Mouse (Mus musculus) intestine, embryonic 14.5 days (tissue): ENCODE results near the gene Fam83e. TPM values are rescaled to one million over a fixed set of nuclear protein-coding genes. Genes with fewer than 3 reads are reported as not detected.

Experiments
- ATAC-seq: fragments of 200-750 bp; cut with Nextera tagmentation; replicated peaks from 2 replicates; pipeline ENCODE4 v1.8.0; 2017; ENCODE audit warnings: low read depth, moderate number of reproducible peaks, moderate TSS enrichment, moderate library complexity; ENCODE audit not compliant: low FRiP score, low TSS enrichment
- DNase-seq: peaks from one replicate; pipeline ENCODE4 v3.0.0-alpha.2; 2018; ENCODE audit warnings: low spot score
- H3K27ac ChIP-seq: fragments of 300-500 bp; sonication (generic); 2 replicates; pipeline ENCODE4 v1.5.1; 2014; ENCODE audit warnings: low read depth, mild to moderate bottlenecking, control low read depth
- H3K27me3 ChIP-seq: fragments of 300-500 bp; sonication (generic); replicated peaks from 2 replicates; pipeline ENCODE4 v1.6.1; 2014; ENCODE audit warnings: low read length, control low read depth; ENCODE audit not compliant: control insufficient read depth, insufficient read depth
- H3K36me3 ChIP-seq: fragments of 300-500 bp; sonication (generic); 2 replicates; pipeline ENCODE4 v1.6.1; 2014; ENCODE audit warnings: low read length, control low read depth; ENCODE audit not compliant: control insufficient read depth, insufficient read depth
- H3K4me1 ChIP-seq: fragments of 300-500 bp; sonication (generic); replicated peaks from 2 replicates; pipeline ENCODE4 v1.6.1; 2014; ENCODE audit warnings: low read length, control low read depth, mixed read lengths; ENCODE audit not compliant: control insufficient read depth, insufficient read depth
- H3K4me2 ChIP-seq: fragments of 300-500 bp; sonication (generic); 2 replicates; pipeline ENCODE4 v1.6.1; 2014; ENCODE audit warnings: low read length
- H3K4me3 ChIP-seq: fragments of 300-500 bp; sonication (generic); 2 replicates; pipeline ENCODE4 v1.5.1; 2014; ENCODE audit warnings: low read depth, low read length, control low read depth, mixed read lengths
- H3K9ac ChIP-seq: fragments of 300-500 bp; sonication (generic); 2 replicates; pipeline ENCODE4 v1.6.1; 2014; ENCODE audit warnings: mild to moderate bottlenecking, low read length
- H3K9me3 ChIP-seq: fragments of 300-500 bp; sonication (generic); 2 replicates; pipeline ENCODE4 v1.6.1; 2016; ENCODE audit warnings: low read length, control low read depth; ENCODE audit not compliant: control insufficient read depth
- WGBS: fragments of 180-500 bp; shearing (Covaris S2); extraction: QIAGEN DNeasy Blood & Tissue Kit; methylation state at CpG from one replicate; pipeline ENCODE4 v1.1.7; 2014; 5-methylcytosine and 5-hydroxymethylcytosine counted together
- polyA plus RNA-seq: library from polyadenylated mRNA; unstranded; fragments of >200 nt; fragmentation: Nextera tagmentation; extraction: Ambion mirVana; gene quantifications from 2 replicates; pipeline ENCODE4 v1.2.1, GENCODE M21; 2014

Gene Fam83e
- polyA plus RNA-seq, 1 experiment from 2014 or later = 5.8 TPM

- H3K9me3 ChIP-seq = 0 out of 2 replicates have a peak, but pooled peaks cover 2% of the 10 kb centered on the region
- H3K27ac ChIP-seq = no peak overlapping the region
- no peaks in the 10 kb centered on the region for H3K36me3 ChIP-seq
- WGBS = 64% methylated on average over 4 of the region's 4 CpGs
- no peak for ATAC-seq
- no peaks in the 10 kb centered on the region for H3K27me3 ChIP-seq
- no peak overlapping the region for H3K4me3 ChIP-seq
- no peaks in the 10 kb centered on the region for H3K4me1 ChIP-seq
- no peak overlapping the region for H3K9ac ChIP-seq
- H3K4me2 ChIP-seq = no peak overlapping the region
- no peak for DNase-seq
These were observed 50.1 kb downstream of the Fam83e start for GRCm38 (mm10) chr7:45771101-45771500.

GRCm38 (mm10) chr7:45775237-45775636, 54.2 kb downstream of the Fam83e start:
- Histone ChIP-seq H3K36me3 (no peaks in the 10 kb centered on the region), H3K4me2 (no peak overlapping the region), H3K9ac (no peak overlapping the region), H3K27ac (no peak overlapping the region), H3K4me1 (no peaks in the 10 kb centered on the region), H3K9me3 (no peaks in the 10 kb centered on the region), H3K4me3 (no peak overlapping the region), H3K27me3 (peaks cover 3% of the 10 kb centered on the region; the same call in 1 of the 2 replicates)
- ATAC-seq = no peak
- DNase-seq = no peak
- 73% methylated on average over 7 of the region's 7 CpGs for WGBS

Other genes with a start within 250 kb of the Fam83e start
- 1.8 and 2.3 TPM in 2 replicates for gene Tulp2, start 239.3 kb upstream of the Fam83e start, polyA plus RNA-seq
- gene Gm45808, start 234.4 kb upstream of the Fam83e start, polyA plus RNA-seq = not detected in 2 replicates
- gene Dhdh, start 232.4 kb upstream of the Fam83e start, polyA plus RNA-seq = 2.9 and 3.5 TPM in 2 replicates
- 192 and 204 TPM in 2 replicates for gene Nucb1, start 210.8 kb upstream of the Fam83e start, polyA plus RNA-seq
- 14.7 and 15.0 TPM in 2 replicates for gene Ppp1r15a, start 194.9 kb upstream of the Fam83e start, polyA plus RNA-seq
- 0.97 and 1.5 TPM in 2 replicates for gene Plekha4, start 194.9 kb upstream of the Fam83e start, polyA plus RNA-seq
- 2.3 and 2.5 TPM in 2 replicates for gene Hsd17b14, start 166.3 kb upstream of the Fam83e start, polyA plus RNA-seq
- 56.7 and 60.1 TPM in 2 replicates for gene Bcat2, start 151.1 kb upstream of the Fam83e start, polyA plus RNA-seq
- gene Fgf21, start 105.7 kb upstream of the Fam83e start, polyA plus RNA-seq = 0.19 and 0.58 TPM in 2 replicates
- gene Fut1, start 103.9 kb upstream of the Fam83e start, polyA plus RNA-seq = 0.65 and 0.70 TPM in 2 replicates
- 0.13 and 0.27 TPM in 2 replicates for gene Izumo1, start 99.4 kb upstream of the Fam83e start, polyA plus RNA-seq
- gene Rasip1, start 93.7 kb upstream of the Fam83e start, polyA plus RNA-seq = 7.7 and 9.1 TPM in 2 replicates
- gene Mamstr, start 81.2 kb upstream of the Fam83e start, polyA plus RNA-seq = 5.1 and 6.8 TPM in 2 replicates
- 7.9 and 8.3 TPM in 2 replicates for gene Fut2, start 54.8 kb upstream of the Fam83e start, polyA plus RNA-seq
- gene Ntn5, start 37.2 kb upstream of the Fam83e start, polyA plus RNA-seq = 0.80 and 0.83 TPM in 2 replicates
- gene Sec1, start 26.8 kb upstream of the Fam83e start, polyA plus RNA-seq = 4.8 and 6.0 TPM in 2 replicates
- 7.3 and 8.2 TPM in 2 replicates for gene Car11, start 21.4 kb upstream of the Fam83e start, polyA plus RNA-seq
- 3.7 and 4.0 TPM in 2 replicates for gene Dbp, start 16.1 kb upstream of the Fam83e start, polyA plus RNA-seq
- gene Rpl18, start 5.8 kb upstream of the Fam83e start, polyA plus RNA-seq = 1,434 and 1,450 TPM in 2 replicates
- 27.3 and 28.1 TPM in 2 replicates for gene Sphk2, start 3.2 kb upstream of the Fam83e start, polyA plus RNA-seq
- 0.45 TPM in 1 of 2 replicates, not detected in the other for gene Spaca4, start 4.6 kb downstream of the Fam83e start, polyA plus RNA-seq
- 1.5 and 1.9 TPM in 2 replicates for gene Lmtk3, start 62.5 kb downstream of the Fam83e start, polyA plus RNA-seq
- 1.2 and 2.3 TPM in 2 replicates for gene Sult2b1, start 63.5 kb downstream of the Fam83e start, polyA plus RNA-seq
- 91.9 and 95.5 TPM in 2 replicates for gene Cyth2, start 93.4 kb downstream of the Fam83e start, polyA plus RNA-seq
- 1.2 and 1.5 TPM in 2 replicates for gene Kcnj14, start 103.6 kb downstream of the Fam83e start, polyA plus RNA-seq
- 86.9 and 95.1 TPM in 2 replicates for gene Grwd1, start 109.7 kb downstream of the Fam83e start, polyA plus RNA-seq
- 120 and 124 TPM in 2 replicates for gene Kdelr1, start 151.6 kb downstream of the Fam83e start, polyA plus RNA-seq
- 0.24 and 0.37 TPM in 2 replicates for gene Grin2d, start 157.2 kb downstream of the Fam83e start, polyA plus RNA-seq
- gene Syngr4, start 175.5 kb downstream of the Fam83e start, polyA plus RNA-seq = 0.99 and 1.0 TPM in 2 replicates
- gene Tmem143, start 175.7 kb downstream of the Fam83e start, polyA plus RNA-seq = 3.9 and 4.3 TPM in 2 replicates
- gene Emp3, start 200.2 kb downstream of the Fam83e start, polyA plus RNA-seq = 204 and 220 TPM in 2 replicates
- 3.5 and 4.3 TPM in 2 replicates for gene Ccdc114, start 202.9 kb downstream of the Fam83e start, polyA plus RNA-seq